Mouse (Mus musculus) liver, embryonic 14.5 days (tissue): ENCODE data around the gene Mea1. TPM values are rescaled to one million over a fixed set of nuclear protein-coding genes. Genes with fewer than 3 reads are reported as not detected.

Experiments
- ATAC-seq: fragments of 200-750 bp; cut with Nextera tagmentation; 2 replicates; pipeline ENCODE4 v1.8.0; 2017; ENCODE audit warnings: moderate number of reproducible peaks, mild to moderate bottlenecking, moderate library complexity; ENCODE audit not compliant: insufficient read depth
- DNase-seq, 3 experiments: peaks; one replicate each; pipeline ENCODE4 v3.0.0-alpha.2; 2012 to 2013; ENCODE audit warnings: low read depth in 3 of 3, low spot score in 3 of 3
- H3K27ac ChIP-seq: fragments of 300-500 bp; sonication (generic); 2 replicates; pipeline ENCODE4 v1.5.1; 2014; ENCODE audit warnings: moderate library complexity, mild to moderate bottlenecking, control low read depth, inconsistent platforms
- H3K27me3 ChIP-seq: fragments of 300-500 bp; sonication (generic); 2 replicates; pipeline ENCODE4 v1.6.1; 2014; ENCODE audit warnings: mild to moderate bottlenecking, low read length, moderate library complexity; ENCODE audit not compliant: control insufficient read depth, insufficient read depth
- H3K36me3 ChIP-seq: fragments of 300-500 bp; sonication (generic); replicated peaks from 2 replicates; pipeline ENCODE4 v1.6.1; 2014; ENCODE audit warnings: low read depth; ENCODE audit not compliant: control insufficient read depth, insufficient read depth
- H3K4me1 ChIP-seq, 2 experiments: fragments of 200-500 bp in 1 of 2; fragments of 300-500 bp in 1 of 2; sonication (generic) in 1 of 2; replicated peaks; 2 replicates each; pipeline ENCODE4 v1.6.1; 2012 to 2014; ENCODE audit warnings: antibody characterized with exemption in 1 of 2, inconsistent platforms in 1 of 2, low read length in 1 of 2; ENCODE audit not compliant: control insufficient read depth in 2 of 2, insufficient read depth in 2 of 2
- H3K4me2 ChIP-seq: fragments of 300-500 bp; sonication (generic); 2 replicates; pipeline ENCODE4 v1.6.1; 2014; ENCODE audit warnings: low read depth, mild to moderate bottlenecking, control low read depth, moderate library complexity
- H3K4me3 ChIP-seq, 2 experiments: fragments of 200-500 bp in 1 of 2; fragments of 300-500 bp in 1 of 2; sonication (generic) in 1 of 2; 2 replicates each; pipeline ENCODE4 v1.5.1; 2012 to 2014; ENCODE audit warnings: low read depth in 2 of 2, low read length in 2 of 2, mild to moderate bottlenecking in 2 of 2, control low read depth in 1 of 2, inconsistent platforms in 1 of 2, moderate library complexity in 1 of 2; ENCODE audit not compliant: insufficient read depth in 1 of 2
- H3K9ac ChIP-seq: fragments of 300-500 bp; sonication (generic); replicated peaks from 2 replicates; pipeline ENCODE4 v1.6.1; 2014; ENCODE audit warnings: mild to moderate bottlenecking, control low read depth, moderate library complexity
- H3K9me3 ChIP-seq: fragments of 300-500 bp; sonication (generic); 2 replicates; pipeline ENCODE4 v1.6.1; 2016; ENCODE audit warnings: low read length, mixed read lengths; ENCODE audit not compliant: control insufficient read depth
- CTCF ChIP-seq: IDR thresholded peaks from 2 replicates; pipeline ENCODE4 v1.5.1; 2016; ENCODE audit warnings: antibody characterized with exemption, low read depth, control low read depth
- EP300 ChIP-seq: IDR thresholded peaks from 2 replicates; pipeline ENCODE4 v1.6.1; 2016; ENCODE audit warnings: antibody characterized with exemption, low read depth
- WGBS: fragments of 180-500 bp; shearing (Covaris S2); extraction: QIAGEN DNeasy Blood & Tissue Kit; methylation state at CpG from one replicate; pipeline ENCODE4 v1.1.7; 2014; ENCODE audit not compliant: insufficient replicate concordance; 5-methylcytosine and 5-hydroxymethylcytosine counted together
- polyA plus RNA-seq, 2 experiments: library from polyadenylated mRNA; depleted of rRNA in 1 of 2; stranded (reverse) in 1 of 2; unstranded in 1 of 2; fragments of >200 nt; fragmentation: Nextera tagmentation in 1 of 2; extraction: Ambion mirVana in 1 of 2; gene quantifications; 2 replicates each; pipeline versions ENCODE4 v1.2.1 to v1.2.3; 2012 to 2014

Gene Mea1
- polyA plus RNA-seq, 2 experiments, result 34.4 to 62.4 TPM

GRCm38 (mm10) chr17:46656054-46656453 lies 22.5 kb upstream of the Mea1 start:
- no peaks in the 10 kb centered on the region; the same call in 1 of the 2 replicates for H3K36me3 ChIP-seq
- DNase-seq, result no peak
- H3K4me1 ChIP-seq, result peaks cover 7 to 9% of the 10 kb centered on the region in 2 experiments
- TF ChIP-seq EP300 (no peak), CTCF (no peak)
- no peak overlapping the region for H3K9ac ChIP-seq
- H3K4me3 ChIP-seq, result no peak overlapping the region
- ATAC-seq, result no peak
- 69% methylated on average over 6 of the region's 6 CpGs for WGBS
- H3K9me3 ChIP-seq, result no peaks in the 10 kb centered on the region
- no peak overlapping the region for H3K27ac ChIP-seq
- H3K27me3 ChIP-seq, result no peaks in the 10 kb centered on the region
- no peak overlapping the region for H3K4me2 ChIP-seq

- no peak overlapping the region for H3K27ac ChIP-seq
- H3K36me3 ChIP-seq, result peaks cover 2% of the 10 kb centered on the region
- WGBS, result 85% methylated on average over 9 of the region's 9 CpGs
- no peak for TF ChIP-seq CTCF
- no peak for TF ChIP-seq EP300
- H3K9me3 ChIP-seq, result no peaks in the 10 kb centered on the region
- H3K9ac ChIP-seq, result no peak overlapping the region
- no peak overlapping the region for H3K4me3 ChIP-seq
- ATAC-seq (no peak), DNase-seq (no peak)
- no peak overlapping the region for H3K4me2 ChIP-seq
- H3K27me3 ChIP-seq, result no peaks in the 10 kb centered on the region
- H3K4me1 ChIP-seq, result no peaks in the 10 kb centered on the region
Measured at GRCm38 (mm10) chr17:46661351-46661750, 17.2 kb upstream of the Mea1 start.

GRCm38 (mm10) chr17:46661981-46662380 lies 16.6 kb upstream of the Mea1 start:
- ATAC-seq (no peak), DNase-seq (no peak)
- no peaks in the 10 kb centered on the region for H3K27me3 ChIP-seq
- TF ChIP-seq CTCF, result no peak
- no peak for TF ChIP-seq EP300
- WGBS, result 82% methylated on average over 12 of the region's 12 CpGs
- no peak overlapping the region for H3K4me2 ChIP-seq
- peaks cover 2% of the 10 kb centered on the region for H3K36me3 ChIP-seq
- no peak overlapping the region for H3K9ac ChIP-seq
- H3K9me3 ChIP-seq, result no peaks in the 10 kb centered on the region
- no peaks in the 10 kb centered on the region for H3K4me1 ChIP-seq
- no peak overlapping the region for H3K27ac ChIP-seq
- no peak overlapping the region for H3K4me3 ChIP-seq

- H3K36me3 ChIP-seq, result peaks cover 2% of the 10 kb centered on the region
Measured at GRCm38 (mm10) chr17:46662730-46663129, 15.9 kb upstream of the Mea1 start.

GRCm38 (mm10) chr17:46667712-46668111 lies 10.9 kb upstream of the Mea1 start:
- 85% methylated on average over 16 of the region's 16 CpGs for WGBS
- ATAC-seq (no peak), DNase-seq (no peak)
- Histone ChIP-seq H3K4me3 (no peak overlapping the region), H3K36me3 (peaks cover 13% of the 10 kb centered on the region), H3K9me3 (no peaks in the 10 kb centered on the region), H3K4me1 (peaks cover 0 to 2% of the 10 kb centered on the region in 2 experiments; a peak in 1 of 4 replicates), H3K4me2 (no peak overlapping the region), H3K27me3 (no peaks in the 10 kb centered on the region), H3K9ac (no peak overlapping the region), H3K27ac (no peak overlapping the region)
- TF ChIP-seq EP300 (no peak), CTCF (no peak)

More at GRCm38 (mm10) chr17:46662730-46663129, 15.9 kb upstream of the Mea1 start:
- Histone ChIP-seq H3K4me3 (no peak overlapping the region), H3K9me3 (no peaks in the 10 kb centered on the region), H3K4me1 (no peaks in the 10 kb centered on the region), H3K27me3 (no peaks in the 10 kb centered on the region), H3K27ac (no peak overlapping the region), H3K4me2 (no peak overlapping the region), H3K9ac (no peak overlapping the region)
- ATAC-seq (no peak), DNase-seq (no peak)
- TF ChIP-seq CTCF (no peak), EP300 (no peak)
- 76% methylated on average over 5 of the region's 5 CpGs for WGBS
